Mouse (Mus musculus) limb, embryonic 14.5 days (tissue): Measurements from ENCODE around the gene Cby1. TPM values are rescaled to one million over a fixed set of nuclear protein-coding genes. Genes with fewer than 3 reads are reported as not detected.
A peak's percentile ranks its signal among the peaks of the same experiment; 100 is the strongest.

Source experiments
- ATAC-seq: fragments of 200-750 bp; cut with Nextera tagmentation; 2 replicates; pipeline ENCODE4 v1.8.0; 2017; ENCODE audit warnings: low read depth, moderate number of reproducible peaks, moderate TSS enrichment; ENCODE audit not compliant: low FRiP score
- DNase-seq: peaks from one replicate; pipeline ENCODE4 v3.0.0-alpha.2; 2015; ENCODE audit warnings: low spot score
- H3K27ac ChIP-seq: fragments of 300-500 bp; sonication (generic); replicated peaks from 2 replicates; pipeline ENCODE4 v1.5.1; 2014; ENCODE audit warnings: low read depth, mild to moderate bottlenecking, low read length, moderate library complexity, mixed read lengths
- H3K27me3 ChIP-seq: fragments of 300-500 bp; sonication (generic); 2 replicates; pipeline ENCODE4 v1.6.1; 2014; ENCODE audit warnings: low read length, mixed read lengths; ENCODE audit not compliant: control insufficient read depth, insufficient read depth
- H3K36me3 ChIP-seq: fragments of 300-500 bp; sonication (generic); 2 replicates; pipeline ENCODE4 v1.6.1; 2014; ENCODE audit warnings: mild to moderate bottlenecking, low read length, moderate library complexity, mixed read lengths; ENCODE audit not compliant: control insufficient read depth, insufficient read depth
- H3K4me1 ChIP-seq: fragments of 300-500 bp; sonication (generic); 2 replicates; pipeline ENCODE4 v1.6.1; 2014; ENCODE audit warnings: antibody characterized with exemption, low read length, mixed read lengths; ENCODE audit not compliant: control insufficient read depth, insufficient read depth
- H3K4me2 ChIP-seq: fragments of 300-500 bp; sonication (generic); replicated peaks from 2 replicates; pipeline ENCODE4 v1.6.1; 2014; ENCODE audit warnings: low read depth, mild to moderate bottlenecking, low read length, moderate library complexity; ENCODE audit not compliant: severe bottlenecking
- H3K4me3 ChIP-seq: fragments of 300-500 bp; sonication (generic); replicated peaks from 2 replicates; pipeline ENCODE4 v1.5.1; 2014; ENCODE audit warnings: low read length
- H3K9ac ChIP-seq: fragments of 300-500 bp; sonication (generic); 2 replicates; pipeline ENCODE4 v1.6.1; 2014; ENCODE audit warnings: mild to moderate bottlenecking, low read depth, low read length, moderate library complexity; ENCODE audit not compliant: severe bottlenecking
- H3K9me3 ChIP-seq: fragments of 300-500 bp; sonication (generic); 2 replicates; pipeline ENCODE4 v1.6.1; 2016; ENCODE audit warnings: low read length; ENCODE audit not compliant: control insufficient read depth
- POLR2A ChIP-seq: fragments of 200-500 bp; IDR thresholded peaks from 2 replicates; pipeline ENCODE4 v1.8.0; 2012; ENCODE audit warnings: inconsistent platforms, mild to moderate bottlenecking, moderate library complexity, borderline replicate concordance; ENCODE audit not compliant: insufficient read depth, insufficient read length; ENCODE audit errors: extremely low read depth
- WGBS: fragments of 180-500 bp; shearing (Covaris S2); extraction: QIAGEN DNeasy Blood & Tissue Kit; methylation state at CpG from one replicate; pipeline ENCODE4 v1.1.7; 2014; 5-methylcytosine and 5-hydroxymethylcytosine counted together
- polyA plus RNA-seq, 2 experiments: library from polyadenylated mRNA; depleted of rRNA in 1 of 2; stranded (reverse) in 1 of 2; unstranded in 1 of 2; fragments of >200 nt; fragmentation: Nextera tagmentation in 1 of 2; extraction: Ambion mirVana in 1 of 2; gene quantifications; 2 replicates each; pipeline versions ENCODE4 v1.2.1 to v1.2.3; 2012 to 2014

Gene Cby1
- polyA plus RNA-seq (2012; rRNA removed): 17.9 and 21.6 TPM in 2 replicates
- polyA plus RNA-seq (2014; fragmentation: Nextera tagmentation; extraction: Ambion mirVana): 44.9 and 49.6 TPM in 2 replicates

DNA sequence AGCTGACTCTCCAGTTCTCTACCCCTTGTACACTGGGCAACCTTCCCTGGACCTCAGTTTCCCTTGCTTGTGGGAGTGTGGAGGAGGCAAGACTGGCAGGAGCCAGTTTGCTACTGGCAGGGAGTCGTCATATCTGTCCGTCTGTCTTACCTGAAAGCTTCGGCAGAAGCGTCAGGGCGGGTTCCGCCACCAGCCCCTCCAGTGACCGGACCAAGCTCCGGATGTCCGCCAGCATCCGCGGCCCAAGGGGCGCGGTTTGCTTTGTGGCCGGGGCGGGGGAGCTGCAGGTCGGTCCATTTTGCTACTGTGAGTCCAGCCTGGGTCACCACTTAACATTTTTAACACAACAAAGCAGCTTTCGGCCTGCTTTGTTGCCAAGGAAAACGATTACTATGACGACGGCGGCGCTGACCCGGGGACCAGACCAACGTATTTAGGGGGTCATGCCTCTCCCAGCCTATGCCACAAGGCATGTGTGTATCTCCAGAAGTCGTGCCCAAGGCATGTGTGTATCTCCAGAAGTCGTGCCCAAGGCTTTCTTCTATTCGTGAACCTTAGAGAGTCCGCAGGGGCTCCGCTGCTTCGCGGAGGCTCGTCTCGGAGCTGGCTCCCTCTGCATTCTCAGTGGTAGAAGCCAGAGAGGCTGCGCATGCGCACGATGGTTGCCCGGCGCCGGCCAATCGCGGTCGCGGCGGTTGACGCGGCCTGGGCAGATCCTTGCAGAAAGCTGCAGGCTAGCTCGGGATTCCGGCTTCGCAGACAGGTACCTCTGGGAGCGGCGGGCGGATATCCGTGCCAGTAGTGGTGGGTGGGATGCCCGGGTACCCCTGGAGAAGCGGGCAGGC, at the start of gene Cby1, which contains the start of gene Fam227a:
Gene Cby1, plus strand, starts transcription at position 669 of the 845 bp plus-strand sequence.
Gene Fam227a, minus strand, starts transcription at position 426 of the 845 bp plus-strand sequence.
- DNase-seq (peak; percentile 96), ATAC-seq (peak; percentile 89)
- Histone ChIP-seq H3K27ac (peak within 1 kb of the TSS; percentile 95), H3K36me3 (no peaks in the 10 kb centered on the region; the same call in 1 of the 2 replicates), H3K4me2 (peak within 1 kb of the TSS; percentile 87), H3K4me3 (peak within 1 kb of the TSS; percentile 83), H3K27me3 (no peaks in the 10 kb centered on the region), H3K4me1 (peaks cover 6% of the 10 kb centered on the region; the same call in 1 of the 2 replicates), H3K9me3 (no peaks in the 10 kb centered on the region), H3K9ac (peak within 1 kb of the TSS; percentile 74)
- WGBS: under 1% methylated on average over 55 of the region's 55 CpGs
- TF ChIP-seq POLR2A: 0 out of 2 replicates have a peak, but pooled peaks have one; percentile 59

DNA sequence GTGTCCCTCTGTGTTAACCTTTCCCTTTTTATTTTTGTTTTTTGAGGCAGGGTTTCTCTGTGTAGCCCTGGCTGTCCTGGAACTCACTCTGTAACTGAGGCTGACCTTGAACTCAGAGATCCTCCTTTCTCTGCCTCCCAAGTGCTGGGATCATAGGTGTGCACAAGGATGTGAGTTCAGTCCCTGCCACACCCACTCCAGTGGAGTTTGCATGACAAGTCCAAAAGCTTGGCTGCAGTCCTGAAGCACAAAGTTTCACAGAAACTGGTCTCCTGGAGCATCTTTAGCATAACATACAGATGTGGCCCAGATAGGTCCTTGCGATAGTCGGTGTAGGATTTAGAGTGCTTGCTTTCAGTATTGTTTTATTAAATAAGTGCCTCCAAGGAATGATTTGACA, 49.8 kb upstream of the Cby1 start:
- TF ChIP-seq POLR2A: no peak
- Histone ChIP-seq H3K4me3 (no peak overlapping the region), H3K4me1 (peaks cover 4% of the 10 kb centered on the region; the same call in 1 of the 2 replicates), H3K9me3 (peaks cover 3% of the 10 kb centered on the region; the same call in 1 of the 2 replicates), H3K9ac (no peak overlapping the region), H3K36me3 (peaks cover 7% of the 10 kb centered on the region), H3K27ac (no peak overlapping the region), H3K27me3 (0 out of 2 replicates have a peak, but pooled peaks cover 5% of the 10 kb centered on the region), H3K4me2 (no peak overlapping the region)
- no peak for ATAC-seq
- WGBS: 96% methylated on average over 2 of the region's 2 CpGs
- no peak for DNase-seq

DNA sequence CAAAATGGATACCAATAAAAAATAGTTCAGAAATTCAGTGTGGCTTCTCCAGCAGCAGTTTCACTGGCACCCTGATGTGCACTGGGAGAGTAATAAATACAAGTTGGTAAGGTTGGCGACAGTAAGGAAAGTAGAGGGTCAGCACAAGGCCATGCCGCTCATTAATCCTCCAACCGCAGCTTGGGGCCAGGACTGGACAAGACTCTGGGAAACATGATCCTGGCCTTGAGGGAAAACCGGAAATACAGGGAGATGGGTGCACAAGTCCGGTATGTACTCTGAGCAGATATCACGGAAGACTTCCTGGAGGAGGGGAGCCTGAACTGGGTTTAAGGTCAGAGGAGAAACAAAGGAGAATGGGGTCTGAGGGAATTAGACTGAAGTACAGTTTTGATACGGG, 43.5 kb upstream of the Cby1 start:
- no peaks in the 10 kb centered on the region for H3K27me3 ChIP-seq
- H3K9me3 ChIP-seq: no peaks in the 10 kb centered on the region
- no peak overlapping the region for H3K9ac ChIP-seq
- H3K4me2 ChIP-seq: no peak overlapping the region
- ATAC-seq (no peak), DNase-seq (no peak)
- no peak overlapping the region for H3K27ac ChIP-seq
- TF ChIP-seq POLR2A: no peak
- 66% methylated on average over 7 of the region's 7 CpGs for WGBS
- no peak overlapping the region for H3K4me3 ChIP-seq
- H3K36me3 ChIP-seq: peaks cover 23% of the 10 kb centered on the region
- H3K4me1 ChIP-seq: no peaks in the 10 kb centered on the region

DNA sequence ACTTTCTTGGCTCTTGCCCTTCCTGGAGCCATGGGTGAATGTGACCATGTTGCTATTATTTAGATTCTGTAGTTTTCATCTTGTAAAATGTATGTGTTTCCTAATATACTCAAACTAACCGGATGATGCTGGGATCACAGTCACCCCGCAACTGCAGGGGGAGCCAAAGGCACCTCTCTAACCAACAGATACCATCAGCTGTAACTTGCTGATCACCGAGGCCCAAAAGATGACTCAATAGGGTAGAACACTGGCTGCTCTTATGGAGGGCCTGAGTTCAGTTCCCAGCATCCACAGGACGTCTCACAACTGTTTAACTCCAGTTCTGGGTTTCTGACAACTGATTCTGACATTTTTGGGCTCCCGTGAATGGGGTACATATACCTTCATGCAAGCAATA, 42.3 kb upstream of the Cby1 start:
- no peak for DNase-seq
- 85% methylated on average over 5 of the region's 5 CpGs for WGBS
- no peak overlapping the region for H3K9ac ChIP-seq
- no peaks in the 10 kb centered on the region for H3K4me1 ChIP-seq
- no peak overlapping the region for H3K27ac ChIP-seq
- no peaks in the 10 kb centered on the region for H3K9me3 ChIP-seq
- H3K27me3 ChIP-seq: no peaks in the 10 kb centered on the region
- no peak for ATAC-seq
- H3K4me3 ChIP-seq: no peak overlapping the region
- H3K4me2 ChIP-seq: no peak overlapping the region
- no peak for TF ChIP-seq POLR2A
- peaks cover 21% of the 10 kb centered on the region for H3K36me3 ChIP-seq

DNA sequence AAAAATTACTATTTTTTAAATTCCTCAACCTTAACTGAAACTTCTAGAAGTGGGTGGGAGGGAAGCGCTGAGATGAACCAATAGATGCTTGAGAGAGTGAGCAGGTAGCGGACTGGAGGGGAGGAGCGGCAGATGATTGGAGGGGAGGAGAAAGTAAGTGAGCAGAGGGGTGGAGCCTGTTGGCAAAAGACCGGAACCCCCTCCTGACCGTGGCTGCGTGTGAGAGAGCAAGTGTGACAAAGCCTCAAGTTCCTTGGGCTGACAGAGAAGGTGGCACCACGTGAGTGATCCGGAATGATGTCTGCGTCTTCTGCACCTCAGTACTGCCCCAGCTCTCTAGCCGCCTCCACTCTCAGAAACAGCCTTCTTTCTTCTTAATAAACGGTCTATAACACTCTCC, 41.9 kb upstream of the Cby1 start:
- DNase-seq (no peak), ATAC-seq (no peak)
- Histone ChIP-seq H3K4me1 (no peaks in the 10 kb centered on the region), H3K9me3 (no peaks in the 10 kb centered on the region), H3K27me3 (no peaks in the 10 kb centered on the region), H3K4me3 (no peak overlapping the region), H3K4me2 (no peak overlapping the region), H3K36me3 (peaks cover 20% of the 10 kb centered on the region), H3K27ac (no peak overlapping the region), H3K9ac (no peak overlapping the region)
- TF ChIP-seq POLR2A: no peak
- 79% methylated on average over 11 of the region's 11 CpGs for WGBS
